Mouse (Mus musculus) hindbrain, postnatal 0 days (tissue): Measurements from ENCODE around the gene Calhm1. TPM values are rescaled to one million over a fixed set of nuclear protein-coding genes. Genes with fewer than 3 reads are reported as not detected.

Experiments used
- ATAC-seq: fragments of 200-750 bp; cut with Nextera tagmentation; 2 replicates; pipeline ENCODE4 v1.8.0; 2017; ENCODE audit warnings: mild to moderate bottlenecking, moderate TSS enrichment, moderate library complexity
- DNase-seq: peaks from one replicate; pipeline ENCODE4 v3.0.0-alpha.2; 2015; ENCODE audit warnings: low spot score
- H3K27ac ChIP-seq: fragments of 300-500 bp; sonication (generic); 2 replicates; pipeline ENCODE4 v1.5.1; 2014; ENCODE audit warnings: mild to moderate bottlenecking
- H3K27me3 ChIP-seq: fragments of 300-500 bp; sonication (generic); 2 replicates; pipeline ENCODE4 v1.6.1; 2014; ENCODE audit warnings: low read length, mixed read lengths; ENCODE audit not compliant: insufficient read depth
- H3K36me3 ChIP-seq: fragments of 300-500 bp; sonication (generic); 2 replicates; pipeline ENCODE4 v1.6.1; 2014; ENCODE audit warnings: low read length, mixed read lengths; ENCODE audit not compliant: insufficient read depth
- H3K4me1 ChIP-seq: fragments of 300-500 bp; sonication (generic); 2 replicates; pipeline ENCODE4 v1.6.1; 2014; ENCODE audit warnings: antibody characterized with exemption, low read length, mixed read lengths; ENCODE audit not compliant: insufficient read depth
- H3K4me2 ChIP-seq: fragments of 300-500 bp; sonication (generic); 2 replicates; pipeline ENCODE4 v1.6.1; 2014; ENCODE audit warnings: low read depth, mild to moderate bottlenecking, low read length, moderate library complexity, mixed read lengths
- H3K4me3 ChIP-seq: fragments of 300-500 bp; sonication (generic); 2 replicates; pipeline ENCODE4 v1.5.1; 2014; ENCODE audit warnings: low read length
- H3K9ac ChIP-seq: fragments of 300-500 bp; sonication (generic); replicated peaks from 2 replicates; pipeline ENCODE4 v1.6.1; 2014; ENCODE audit warnings: mild to moderate bottlenecking, low read length, moderate library complexity, mixed read lengths
- H3K9me3 ChIP-seq: fragments of 300-500 bp; sonication (generic); 2 replicates; pipeline ENCODE4 v1.6.1; 2016; ENCODE audit warnings: low read length, mixed read lengths
- CTCF ChIP-seq: IDR thresholded peaks from 2 replicates; pipeline ENCODE4 v1.5.1; 2016; ENCODE audit warnings: antibody characterized with exemption, control low read depth, low read depth
- WGBS: fragments of 180-500 bp; shearing (Covaris S2); extraction: QIAGEN DNeasy Blood & Tissue Kit; methylation state at CpG from one replicate; pipeline ENCODE4 v1.1.7; 2014; 5-methylcytosine and 5-hydroxymethylcytosine counted together
- polyA plus RNA-seq: library from polyadenylated mRNA; unstranded; fragments of >200 nt; fragmentation: Nextera tagmentation; extraction: Ambion mirVana; gene quantifications from 2 replicates; pipeline ENCODE4 v1.2.1, GENCODE M21; 2015
- total RNA-seq: library from RNA; depleted of rRNA; stranded (reverse); fragments of >200 nt; gene quantifications from 2 replicates; pipeline ENCODE4 v1.2.3, GENCODE M21; 2014

Calhm1 gene
- total and polyA plus RNA-seq, 2 experiments from 2014 or later: not detected

DNA sequence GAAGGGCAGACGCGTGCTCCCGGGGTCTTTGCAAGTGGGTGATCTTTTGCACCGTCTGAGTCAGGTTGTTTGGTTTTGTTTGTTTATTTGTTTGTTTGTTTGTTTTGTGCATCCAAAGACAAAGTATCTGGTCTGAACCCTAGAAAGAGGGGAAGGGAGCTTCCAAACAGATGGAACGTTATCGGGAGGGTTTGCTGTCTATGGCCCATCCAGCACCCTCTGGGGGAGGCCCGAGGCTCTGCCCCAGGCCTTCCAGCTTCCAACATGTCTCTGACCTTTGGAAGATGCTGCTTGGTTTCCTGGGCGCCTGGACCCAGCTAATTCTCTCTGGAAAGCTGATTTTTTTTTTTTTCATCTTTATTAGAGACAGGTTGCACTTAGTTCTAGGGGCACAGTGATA, 36.0 kb upstream of the Calhm1 start:
- H3K27me3 ChIP-seq: 0 out of 2 replicates have a peak, but pooled peaks cover 4% of the 10 kb centered on the region
- DNase-seq (no peak), ATAC-seq (no peak)
- peaks cover 5% of the 10 kb centered on the region; the same call in 1 of the 2 replicates for H3K4me1 ChIP-seq
- no peaks in the 10 kb centered on the region for H3K36me3 ChIP-seq
- H3K4me2 ChIP-seq: peak overlapping the region; percentile 91
- H3K27ac ChIP-seq: no peak overlapping the region
- H3K9me3 ChIP-seq: no peaks in the 10 kb centered on the region
- WGBS: 11% methylated on average over 8 of the region's 8 CpGs
- H3K4me3 ChIP-seq: peak overlapping the region; percentile 75
- no peak for TF ChIP-seq CTCF
- 0 out of 2 replicates have a peak overlapping the region, but pooled peaks have one; percentile 81 for H3K9ac ChIP-seq

DNA sequence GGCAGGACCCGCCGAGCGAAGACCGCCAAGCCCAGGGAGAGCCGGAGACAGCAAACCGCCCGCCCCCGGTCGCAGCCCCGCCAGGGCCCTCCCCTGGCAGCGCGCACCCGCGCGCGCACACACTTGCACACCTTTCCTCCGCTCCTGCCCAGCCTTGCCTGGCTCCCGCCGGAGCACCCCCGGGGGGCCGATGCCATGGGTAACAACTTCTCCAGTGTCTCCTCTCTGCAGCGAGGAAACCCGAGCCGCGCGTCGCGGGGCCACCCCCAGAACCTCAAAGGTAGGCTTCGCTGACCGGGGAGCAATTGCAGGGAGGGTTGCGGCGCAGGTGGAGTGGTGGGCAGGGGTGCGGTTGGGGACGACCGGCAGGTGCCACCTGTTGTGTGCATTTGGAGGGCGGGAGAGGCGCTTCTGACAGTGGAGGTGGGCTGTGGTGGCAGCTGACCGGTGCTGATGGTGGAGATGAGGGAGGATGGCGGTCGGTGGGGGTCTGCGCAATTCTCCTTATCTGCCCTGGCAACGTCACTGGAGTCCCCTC, 35.3 kb upstream of the Calhm1 start:
- Histone ChIP-seq H3K4me3 (peak overlapping the region; percentile 75), H3K9me3 (no peaks in the 10 kb centered on the region), H3K36me3 (no peaks in the 10 kb centered on the region), H3K9ac (peak overlapping the region; percentile 81), H3K27ac (peak overlapping the region; percentile 78), H3K27me3 (0 out of 2 replicates have a peak, but pooled peaks cover 4% of the 10 kb centered on the region), H3K4me2 (peak overlapping the region; percentile 91), H3K4me1 (peaks cover 5% of the 10 kb centered on the region; the same call in 1 of the 2 replicates)
- DNase-seq (peak; percentile 57), ATAC-seq (peak; percentile 28)
- WGBS: 1% methylated on average over 38 of the region's 42 CpGs
- TF ChIP-seq CTCF: no peak

DNA sequence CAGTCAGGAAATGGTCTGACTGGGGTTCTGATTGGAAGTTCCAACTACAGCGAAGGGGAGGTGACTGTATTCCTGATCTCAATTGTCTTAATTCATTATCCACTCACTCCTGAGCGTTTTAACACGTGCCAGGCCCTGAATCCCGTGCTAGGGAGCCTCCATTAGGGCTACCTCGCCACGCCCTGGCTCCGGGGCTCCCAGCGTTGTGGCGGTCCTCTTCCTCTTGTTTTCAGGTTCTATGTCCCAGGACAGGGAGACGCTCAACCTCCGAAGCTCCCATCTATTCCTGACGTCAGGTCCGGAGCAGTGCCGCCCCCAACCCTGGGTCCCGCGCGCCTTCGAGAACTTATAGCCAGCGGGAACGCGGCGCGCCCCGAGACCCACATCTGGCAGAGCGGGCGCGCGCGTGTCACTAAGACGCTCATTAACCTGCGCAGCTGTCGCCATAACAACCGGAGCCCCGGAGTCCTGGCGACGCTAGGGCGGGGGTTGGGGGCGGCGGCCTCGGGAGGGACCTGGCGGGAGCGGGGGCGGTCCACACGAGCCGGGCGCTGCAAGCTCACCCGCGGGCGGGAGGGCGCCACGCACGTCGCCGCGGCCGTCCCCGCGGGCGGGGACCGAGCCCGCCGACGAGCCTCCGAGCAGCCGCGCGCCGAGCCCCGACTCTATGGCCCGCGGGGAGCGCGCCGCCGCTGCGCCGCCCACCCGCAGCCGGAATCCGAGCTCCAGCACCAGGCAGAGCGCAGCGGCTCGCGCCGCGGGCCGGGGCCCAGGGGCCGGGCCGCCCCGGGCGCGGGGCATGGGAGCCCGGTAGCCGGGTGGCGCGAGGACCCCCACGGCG, 34.6 kb upstream of the Calhm1 start, which contains the start of gene Neurl1a:
Gene Neurl1a (plus strand): TSS at position 390 of the 841 bp plus-strand sequence.
- Histone ChIP-seq H3K27me3 (0 out of 2 replicates have a peak, but pooled peaks cover 4% of the 10 kb centered on the region), H3K9ac (peak within 1 kb of the TSS; percentile 81), H3K36me3 (no peaks in the 10 kb centered on the region), H3K4me2 (peak within 1 kb of the TSS; percentile 91), H3K4me1 (0 out of 2 replicates have a peak, but pooled peaks cover 5% of the 10 kb centered on the region), H3K4me3 (peak within 1 kb of the TSS; percentile 75), H3K27ac (peak within 1 kb of the TSS; percentile 78), H3K9me3 (no peaks in the 10 kb centered on the region)
- DNase-seq: peak; percentile 82
- no peak for TF ChIP-seq CTCF
- 3% methylated on average over 83 of the region's 98 CpGs for WGBS
- peak; percentile 66 for ATAC-seq

DNA sequence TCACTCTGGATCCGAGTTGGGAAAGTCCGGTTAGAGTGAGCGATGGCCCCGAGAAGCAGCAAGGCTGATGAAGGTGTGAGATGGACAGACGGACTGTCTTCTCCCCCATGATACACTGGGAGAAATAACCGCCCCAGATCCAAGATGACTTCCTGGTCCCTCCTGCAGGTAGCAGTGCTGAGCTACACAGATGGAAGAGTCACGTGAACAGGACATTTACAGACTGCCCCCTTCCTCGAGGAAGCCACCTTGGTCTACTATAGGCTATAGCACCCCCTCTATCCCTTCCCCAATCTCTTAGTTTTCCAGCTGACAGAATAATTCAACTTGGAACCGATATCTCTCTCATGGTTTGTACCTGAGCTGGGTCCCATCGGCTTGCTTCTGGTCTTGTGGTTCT, 33.9 kb upstream of the Calhm1 start:
- 27% methylated on average over 10 of the region's 10 CpGs for WGBS
- Histone ChIP-seq H3K4me3 (peak overlapping the region; percentile 75), H3K27me3 (0 out of 2 replicates have a peak, but pooled peaks cover 4% of the 10 kb centered on the region), H3K9ac (no peak overlapping the region), H3K4me1 (0 out of 2 replicates have a peak, but pooled peaks cover 5% of the 10 kb centered on the region), H3K4me2 (peak overlapping the region; percentile 91), H3K27ac (peak overlapping the region; percentile 78; the same call in 1 of the 2 replicates), H3K36me3 (no peaks in the 10 kb centered on the region), H3K9me3 (no peaks in the 10 kb centered on the region)
- TF ChIP-seq CTCF: peak; percentile 74
- peak; percentile 64 for ATAC-seq
- peak; percentile 67 for DNase-seq

DNA sequence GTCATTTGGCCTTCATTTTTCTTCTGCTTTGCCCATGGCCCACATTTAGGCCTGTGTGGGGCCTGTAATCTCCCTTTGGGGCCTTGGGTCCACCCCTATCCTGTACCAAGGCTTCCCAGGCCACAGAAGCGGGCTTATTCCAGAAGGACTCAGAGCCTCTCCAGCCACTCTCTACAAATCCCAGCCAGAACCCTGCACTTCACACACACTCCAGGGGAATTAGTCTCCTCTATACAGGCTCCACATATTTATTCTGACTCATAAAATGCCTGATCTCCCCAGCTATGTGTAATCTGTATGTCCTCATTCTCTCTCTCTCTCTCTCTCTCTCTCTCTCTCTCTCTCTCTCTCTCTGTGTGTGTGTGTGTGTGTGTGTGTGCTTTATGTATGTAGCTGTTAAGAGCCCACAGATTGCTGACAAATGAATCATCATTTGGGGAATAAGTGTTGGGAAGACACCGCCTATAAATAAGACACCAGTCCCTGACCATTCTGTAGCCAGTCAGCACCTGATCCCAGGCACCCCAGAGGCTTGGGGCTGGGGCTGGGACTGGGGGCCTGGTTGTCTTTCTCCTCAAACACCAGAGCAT, 33.0 kb upstream of the Calhm1 start:
- no peak for ATAC-seq
- Histone ChIP-seq H3K27me3 (0 out of 2 replicates have a peak, but pooled peaks cover 4% of the 10 kb centered on the region), H3K9me3 (no peaks in the 10 kb centered on the region), H3K9ac (no peak overlapping the region), H3K4me3 (no peak overlapping the region), H3K4me2 (no peak overlapping the region), H3K27ac (no peak overlapping the region), H3K36me3 (no peaks in the 10 kb centered on the region), H3K4me1 (0 out of 2 replicates have a peak, but pooled peaks cover 5% of the 10 kb centered on the region)
- DNase-seq: no peak
- no peak for TF ChIP-seq CTCF
- WGBS: 77% methylated on average over 2 of the region's 2 CpGs

DNA sequence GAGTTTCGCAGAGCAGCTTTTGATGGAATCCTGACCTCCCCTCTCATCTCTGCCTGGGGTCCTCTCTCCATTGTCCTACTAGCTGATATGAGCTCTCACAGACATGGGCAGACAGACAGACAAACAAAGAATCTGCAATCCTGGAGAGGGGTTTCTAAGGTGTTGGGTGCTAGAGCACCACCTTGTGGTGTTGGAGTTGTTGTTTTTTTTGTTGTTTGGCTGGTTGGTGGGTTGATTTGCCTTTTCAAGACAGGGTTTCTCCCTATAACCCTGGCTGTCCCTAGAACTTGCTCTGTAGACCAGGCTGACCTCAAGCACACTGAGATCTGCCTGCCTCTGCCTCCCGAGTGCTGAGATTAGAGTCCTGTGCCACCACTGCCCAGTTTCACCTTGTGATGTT, 31.4 kb upstream of the Calhm1 start:
- 77% methylated on average over 2 of the region's 2 CpGs for WGBS

More for the DNA sequence above, 31.4 kb upstream of the Calhm1 start:
- Histone ChIP-seq H3K9ac (no peak overlapping the region), H3K36me3 (no peaks in the 10 kb centered on the region), H3K4me3 (no peak overlapping the region), H3K9me3 (no peaks in the 10 kb centered on the region), H3K27ac (no peak overlapping the region), H3K4me2 (no peak overlapping the region), H3K27me3 (0 out of 2 replicates have a peak, but pooled peaks cover under 1% of the 10 kb centered on the region), H3K4me1 (no peaks in the 10 kb centered on the region)
- DNase-seq (no peak), ATAC-seq (no peak)
- TF ChIP-seq CTCF: peak; percentile 42
